Mouse (Mus musculus): Measurements from ENCODE around the gene Maneal. TPM values are rescaled to one million over a fixed set of nuclear protein-coding genes. Genes with fewer than 3 reads are reported as not detected.

Gene Maneal
- polyA plus RNA-seq, 1 experiment from 2014 or later = 0.34 TPM

DNA sequence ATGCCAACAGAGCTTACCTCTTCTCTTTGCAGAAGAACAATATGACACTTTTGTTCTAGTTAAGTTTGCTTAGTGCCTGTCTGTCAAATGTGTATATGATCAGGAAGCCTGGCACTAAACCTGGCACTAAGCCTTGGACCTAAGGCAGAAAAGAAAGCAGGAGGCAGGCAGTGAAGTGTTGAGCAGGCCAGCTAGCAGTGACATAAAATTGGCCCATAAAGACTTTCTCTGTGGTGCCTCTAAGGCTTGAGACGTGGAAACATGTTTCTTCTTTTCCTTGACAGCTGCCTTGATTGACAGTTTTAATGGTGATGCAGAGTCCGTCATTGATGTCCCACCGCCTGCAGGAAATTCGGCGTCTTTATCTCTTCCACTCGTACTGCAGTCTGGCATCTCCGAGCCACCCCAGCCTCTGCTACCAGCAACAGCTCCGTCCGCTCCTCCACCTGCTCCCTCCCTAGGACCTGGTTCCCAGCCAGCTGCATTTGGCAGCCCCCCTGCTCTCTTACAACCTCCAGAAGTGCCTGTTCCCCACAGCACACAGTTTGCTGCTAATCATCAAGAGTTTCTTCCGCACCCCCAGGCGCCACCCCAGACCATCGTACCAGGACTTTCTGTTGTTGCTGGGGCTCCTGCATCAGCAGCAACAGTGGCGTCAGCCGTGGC is 23.8 kb downstream of the Maneal start:
- H3K9me3 ChIP-seq (replicated peaks; ENCODE audit: low read length) = no peaks in the 10 kb centered on the region
- H3K4me3 ChIP-seq (replicated peaks; ENCODE audit: low read depth, low read length) = no peak overlapping the region
- WGBS = 86% methylated on average over 14 of the region's 14 CpGs
- H3K27ac ChIP-seq = no peak overlapping the region
- TF ChIP-seq CTCF (IDR thresholded peaks at IDR 0.05; ENCODE audit: low read depth) = no peak
- H3K9ac ChIP-seq (ENCODE audit: low read depth, low read length) = no peak overlapping the region
- H3K4me1 ChIP-seq (replicated peaks; ENCODE audit: insufficient read depth, low read length) = no peaks in the 10 kb centered on the region
- DNase-seq (ENCODE audit: low spot score) (no peak), ATAC-seq (replicated peaks; ENCODE audit: low FRiP score, low read depth) (no peak)
- H3K4me2 ChIP-seq (ENCODE audit: low read length) = no peak overlapping the region
- H3K27me3 ChIP-seq (ENCODE audit: insufficient read depth, low read length) = no peaks in the 10 kb centered on the region
- peaks cover 33% of the 10 kb centered on the region; the same call in 1 of the 2 replicates for H3K36me3 ChIP-seq (ENCODE audit: insufficient read depth, low read length)

DNA sequence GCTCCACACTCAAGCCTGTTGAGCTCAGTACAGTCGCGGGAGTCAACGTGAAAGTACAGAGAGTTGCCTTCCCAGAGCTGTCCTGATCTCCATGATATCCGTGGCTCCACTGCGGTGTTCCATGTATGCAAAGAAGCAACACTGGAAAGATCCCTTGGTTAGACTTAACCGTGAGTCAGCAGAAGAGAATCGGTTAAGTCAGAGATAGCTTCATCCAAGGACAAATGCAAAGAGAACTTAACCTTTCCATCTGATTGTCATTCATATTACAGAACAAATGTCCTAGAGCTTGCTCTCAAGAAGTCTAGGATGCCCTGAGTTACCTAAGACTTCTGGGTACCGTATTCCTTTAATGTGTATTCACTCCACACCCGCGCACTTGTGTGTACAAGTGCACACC is 29.2 kb downstream of the Maneal start:
- Histone ChIP-seq H3K4me3 (replicated peaks; ENCODE audit: low read depth, low read length) (no peak overlapping the region), H3K27me3 (ENCODE audit: insufficient read depth, low read length) (no peaks in the 10 kb centered on the region), H3K36me3 (ENCODE audit: insufficient read depth, low read length) (peaks cover 24% of the 10 kb centered on the region), H3K4me1 (replicated peaks; ENCODE audit: insufficient read depth, low read length) (no peaks in the 10 kb centered on the region), H3K4me2 (ENCODE audit: low read length) (no peak overlapping the region), H3K9me3 (replicated peaks; ENCODE audit: low read length) (no peaks in the 10 kb centered on the region), H3K27ac (no peak overlapping the region), H3K9ac (ENCODE audit: low read depth, low read length) (no peak overlapping the region)
- TF ChIP-seq CTCF (IDR thresholded peaks at IDR 0.05; ENCODE audit: low read depth) = no peak
- no peak for DNase-seq (ENCODE audit: low spot score)
- WGBS = 95% methylated on average over 10 of the region's 10 CpGs
- ATAC-seq (replicated peaks; ENCODE audit: low FRiP score, low read depth) = no peak

DNA sequence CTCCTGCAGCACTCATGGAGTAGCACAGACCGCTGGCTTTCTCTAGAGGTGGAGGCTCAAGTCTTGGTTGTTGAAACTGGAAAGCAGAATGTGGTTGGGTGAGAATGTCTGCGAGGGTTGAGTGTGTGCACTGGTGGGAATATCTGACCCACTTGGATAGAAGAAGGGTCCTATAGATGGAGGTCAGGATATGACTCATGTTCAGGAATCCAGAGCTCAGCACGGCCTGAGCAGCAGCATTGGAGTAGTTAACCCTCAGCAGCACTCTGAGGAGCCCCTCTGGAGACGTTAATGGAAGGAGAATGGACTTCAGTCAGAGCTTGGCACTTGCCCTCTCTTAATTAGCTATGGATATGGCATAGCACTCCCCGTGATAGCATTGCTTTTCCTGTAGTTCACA is 32.3 kb downstream of the Maneal start:
- no peaks in the 10 kb centered on the region for H3K27me3 ChIP-seq (ENCODE audit: insufficient read depth, low read length)
- no peaks in the 10 kb centered on the region for H3K4me1 ChIP-seq (replicated peaks; ENCODE audit: insufficient read depth, low read length)
- peaks cover 25% of the 10 kb centered on the region for H3K36me3 ChIP-seq (ENCODE audit: insufficient read depth, low read length)
- no peak overlapping the region for H3K9ac ChIP-seq (ENCODE audit: low read depth, low read length)
- ATAC-seq (replicated peaks; ENCODE audit: low FRiP score, low read depth) (no peak), DNase-seq (ENCODE audit: low spot score) (no peak)
- H3K27ac ChIP-seq = no peak overlapping the region
- H3K4me3 ChIP-seq (replicated peaks; ENCODE audit: low read depth, low read length) = no peak overlapping the region
- no peak for TF ChIP-seq CTCF (IDR thresholded peaks at IDR 0.05; ENCODE audit: low read depth)
- H3K4me2 ChIP-seq (ENCODE audit: low read length) = no peak overlapping the region
- H3K9me3 ChIP-seq (replicated peaks; ENCODE audit: low read length) = no peaks in the 10 kb centered on the region
- WGBS = 70% methylated on average over 5 of the region's 5 CpGs

DNA sequence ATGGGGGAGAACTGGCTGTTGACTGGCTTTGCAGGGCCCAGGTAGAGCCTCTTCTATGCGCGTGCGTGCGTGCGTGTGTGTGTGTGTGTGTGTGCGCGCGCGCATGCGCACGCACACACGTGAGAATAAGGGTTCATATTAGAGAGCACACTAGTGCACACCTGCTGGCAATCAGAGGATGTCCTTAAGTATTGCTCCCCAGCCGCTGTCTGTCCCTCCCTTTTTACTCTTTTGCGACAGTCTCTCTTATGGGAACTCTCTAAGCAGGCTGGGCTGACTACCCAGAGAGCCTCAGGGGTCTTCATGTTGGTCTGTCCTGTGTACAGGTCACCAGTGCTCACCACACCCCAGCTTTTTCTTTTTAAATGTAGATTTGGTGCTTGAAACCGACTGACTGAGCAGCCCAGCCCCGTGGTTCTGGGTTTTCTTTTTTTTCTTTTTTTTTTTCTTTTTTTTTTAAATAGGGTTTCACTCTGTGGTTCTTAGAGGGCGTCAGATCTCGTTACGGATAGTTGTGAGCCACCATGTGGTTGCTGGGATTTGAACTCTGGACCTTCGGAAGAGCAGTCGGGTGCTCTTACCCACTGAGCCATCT is 36.5 kb downstream of the Maneal start:
- WGBS = 96% methylated on average over 21 of the region's 21 CpGs
- DNase-seq (ENCODE audit: low spot score) = no peak
- H3K9me3 ChIP-seq (replicated peaks; ENCODE audit: low read length) = no peaks in the 10 kb centered on the region
- no peak overlapping the region for H3K4me3 ChIP-seq (replicated peaks; ENCODE audit: low read depth, low read length)
- no peak overlapping the region for H3K27ac ChIP-seq
- H3K36me3 ChIP-seq (ENCODE audit: insufficient read depth, low read length) = peaks cover 33% of the 10 kb centered on the region
- H3K27me3 ChIP-seq (ENCODE audit: insufficient read depth, low read length) = no peaks in the 10 kb centered on the region
- H3K9ac ChIP-seq (ENCODE audit: low read depth, low read length) = no peak overlapping the region
- no peaks in the 10 kb centered on the region for H3K4me1 ChIP-seq (replicated peaks; ENCODE audit: insufficient read depth, low read length)
- no peak overlapping the region for H3K4me2 ChIP-seq (ENCODE audit: low read length)
- no peak for ATAC-seq (replicated peaks; ENCODE audit: low FRiP score, low read depth)
- no peak for TF ChIP-seq CTCF (IDR thresholded peaks at IDR 0.05; ENCODE audit: low read depth)

DNA sequence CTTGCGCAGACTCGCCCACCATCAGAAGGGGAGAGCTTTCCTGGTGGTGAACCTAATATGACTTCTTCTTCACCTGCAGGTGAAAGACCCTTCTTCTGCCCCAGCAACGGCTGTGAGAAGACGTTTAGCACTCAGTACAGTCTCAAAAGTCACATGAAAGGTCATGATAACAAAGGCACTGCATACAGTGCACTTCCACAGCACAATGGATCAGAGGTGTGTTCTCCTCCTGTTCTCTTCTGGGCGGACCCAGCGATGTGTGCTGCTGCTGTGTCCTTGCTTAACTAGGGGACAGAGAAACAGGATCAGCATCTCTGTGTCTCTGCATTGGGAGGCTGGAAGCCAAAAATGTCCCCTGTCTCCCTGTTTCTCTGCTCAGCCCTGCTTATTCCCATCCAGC is 37.0 kb downstream of the Maneal start:
- Histone ChIP-seq H3K4me3 (replicated peaks; ENCODE audit: low read depth, low read length) (no peak overlapping the region), H3K36me3 (ENCODE audit: insufficient read depth, low read length) (peaks cover 33% of the 10 kb centered on the region), H3K27ac (no peak overlapping the region), H3K4me1 (replicated peaks; ENCODE audit: insufficient read depth, low read length) (no peaks in the 10 kb centered on the region), H3K4me2 (ENCODE audit: low read length) (no peak overlapping the region), H3K9me3 (replicated peaks; ENCODE audit: low read length) (no peaks in the 10 kb centered on the region), H3K27me3 (ENCODE audit: insufficient read depth, low read length) (no peaks in the 10 kb centered on the region), H3K9ac (ENCODE audit: low read depth, low read length) (no peak overlapping the region)
- no peak for DNase-seq (ENCODE audit: low spot score)
- no peak for TF ChIP-seq CTCF (IDR thresholded peaks at IDR 0.05; ENCODE audit: low read depth)
- no peak for ATAC-seq (replicated peaks; ENCODE audit: low FRiP score, low read depth)
- WGBS = 90% methylated on average over 6 of the region's 6 CpGs

DNA sequence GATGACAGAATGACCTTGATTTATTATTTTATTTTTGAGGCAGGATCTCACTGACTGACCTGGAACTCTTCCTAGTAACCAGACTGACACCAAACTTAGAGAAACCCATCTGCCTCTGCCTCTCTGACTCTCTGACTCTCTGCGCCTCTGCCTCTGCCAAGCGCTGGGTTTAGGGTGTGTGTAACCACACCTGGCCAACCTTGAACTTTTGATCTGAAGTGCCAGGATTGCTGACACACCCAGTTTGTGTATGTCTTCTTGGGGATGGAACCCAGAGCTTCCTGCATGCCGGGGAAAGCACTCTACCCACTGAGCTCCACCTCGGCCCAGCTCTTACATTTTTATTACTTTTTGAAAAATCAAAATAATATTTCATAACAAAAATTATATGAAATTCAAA is 43.1 kb downstream of the Maneal start:
- H3K4me2 ChIP-seq (ENCODE audit: low read length) = no peak overlapping the region
- H3K36me3 ChIP-seq (ENCODE audit: insufficient read depth, low read length) = peaks cover 18% of the 10 kb centered on the region
- WGBS = 86% methylated on average over 4 of the region's 4 CpGs
- no peaks in the 10 kb centered on the region for H3K9me3 ChIP-seq (replicated peaks; ENCODE audit: low read length)
- H3K27ac ChIP-seq = no peak overlapping the region
- no peak for DNase-seq (ENCODE audit: low spot score)
- no peak for TF ChIP-seq CTCF (IDR thresholded peaks at IDR 0.05; ENCODE audit: low read depth)
- H3K4me1 ChIP-seq (replicated peaks; ENCODE audit: insufficient read depth, low read length) = no peaks in the 10 kb centered on the region
- no peaks in the 10 kb centered on the region for H3K27me3 ChIP-seq (ENCODE audit: insufficient read depth, low read length)
- ATAC-seq (replicated peaks; ENCODE audit: low FRiP score, low read depth) = no peak
- H3K9ac ChIP-seq (ENCODE audit: low read depth, low read length) = no peak overlapping the region
- H3K4me3 ChIP-seq (replicated peaks; ENCODE audit: low read depth, low read length) = no peak overlapping the region

Data from kidney, postnatal 0 days (tissue).